Mouse (Mus musculus): ENCODE results near the gene Ralgps1.

The Ralgps1 gene

GRCm38 (mm10) chr2:33244880-33245279 lies 126.4 kb downstream of the Ralgps1 start:
- in situ Hi-C loops (cut with MboI), result no loop called here

GRCm38 (mm10) chr2:33237581-33237980 lies 133.7 kb downstream of the Ralgps1 start:
- in situ Hi-C loops (cut with MboI), result no loop called here

- in situ Hi-C loops (cut with MboI), result no loop called here
Measured at GRCm38 (mm10) chr2:33234848-33235247, 136.4 kb downstream of the Ralgps1 start.

- in situ Hi-C loops (cut with MboI), result no loop called here
Measured at GRCm38 (mm10) chr2:33233856-33234255, 137.4 kb downstream of the Ralgps1 start.

GRCm38 (mm10) chr2:33232782-33233570 lies 138.3 kb downstream of the Ralgps1 start:
- in situ Hi-C loops (cut with MboI), result no loop called here

GRCm38 (mm10) chr2:33231788-33232187 lies 139.5 kb downstream of the Ralgps1 start:
- in situ Hi-C loops (cut with MboI), result no loop called here

GRCm38 (mm10) chr2:33230701-33231100 lies 140.6 kb downstream of the Ralgps1 start:
- in situ Hi-C loops (cut with MboI), result no loop called here

GRCm38 (mm10) chr2:33228551-33228950 lies 142.7 kb downstream of the Ralgps1 start:
- in situ Hi-C loops (cut with MboI), result no loop called here

GRCm38 (mm10) chr2:33228077-33228476 lies 143.2 kb downstream of the Ralgps1 start:
- in situ Hi-C loops (cut with MboI), result no loop called here

GRCm38 (mm10) chr2:33225921-33226320 lies 145.4 kb downstream of the Ralgps1 start:
- in situ Hi-C loops (cut with MboI), result no loop called here

- in situ Hi-C loops (cut with MboI), result no loop called here
Measured at GRCm38 (mm10) chr2:33223656-33224358, 147.5 kb downstream of the Ralgps1 start.

GRCm38 (mm10) chr2:33222480-33222879 lies 148.8 kb downstream of the Ralgps1 start:
- in situ Hi-C loops (cut with MboI), result no loop called here

GRCm38 (mm10) chr2:33221339-33221900 lies 149.9 kb downstream of the Ralgps1 start:
- in situ Hi-C loops (cut with MboI), result no loop called here

GRCm38 (mm10) chr2:33220674-33221338 lies 150.5 kb downstream of the Ralgps1 start:
- in situ Hi-C loops (cut with MboI), result no loop called here

GRCm38 (mm10) chr2:33220246-33220645 lies 151.0 kb downstream of the Ralgps1 start:
- in situ Hi-C loops (cut with MboI), result no loop called here

GRCm38 (mm10) chr2:33219637-33220036 lies 151.6 kb downstream of the Ralgps1 start:
- in situ Hi-C loops (cut with MboI), result no loop called here

GRCm38 (mm10) chr2:33218903-33219625 lies 152.2 kb downstream of the Ralgps1 start:
- in situ Hi-C loops (cut with MboI), result no loop called here

GRCm38 (mm10) chr2:33217425-33217794 lies 153.9 kb downstream of the Ralgps1 start:
- in situ Hi-C loops (cut with MboI), result no loop called here

- in situ Hi-C loops (cut with MboI), result no loop called here
Measured at GRCm38 (mm10) chr2:33216645-33217424, 154.5 kb downstream of the Ralgps1 start.

- in situ Hi-C loops (cut with MboI), result no loop called here
Measured at GRCm38 (mm10) chr2:33215700-33216509, 155.4 kb downstream of the Ralgps1 start, which contains the start of gene Angptl2. Angptl2 (plus strand) TSS chr2:33216069.
